Mouse (Mus musculus) neural tube, embryonic 10.5 days (tissue): ENCODE results near the gene Cgnl1.
A peak's percentile ranks its signal among the peaks of the same experiment; 100 is the strongest.

Experiments
- DNase-seq: peaks from one replicate; pipeline ENCODE4 v3.0.0-alpha.2; 2017; ENCODE audit warnings: low spot score; ENCODE audit errors: extremely low spot score

Cgnl1 gene

GRCm38 (mm10) chr9:71674476-71674875 lies 96.9 kb downstream of the Cgnl1 start:
- DNase-seq = no peak

GRCm38 (mm10) chr9:71672495-71672894 lies 98.9 kb downstream of the Cgnl1 start:
- no peak for DNase-seq

GRCm38 (mm10) chr9:71670677-71671076 lies 100.7 kb downstream of the Cgnl1 start:
- no peak for DNase-seq

GRCm38 (mm10) chr9:71667616-71668015 lies 103.8 kb downstream of the Cgnl1 start:
- no peak for DNase-seq

- DNase-seq = no peak
These were observed 105.0 kb downstream of the Cgnl1 start for GRCm38 (mm10) chr9:71666432-71666831.

- DNase-seq = no peak
These were observed 105.9 kb downstream of the Cgnl1 start for GRCm38 (mm10) chr9:71665493-71665892.

GRCm38 (mm10) chr9:71664855-71665254 lies 106.5 kb downstream of the Cgnl1 start:
- no peak for DNase-seq

GRCm38 (mm10) chr9:71663421-71664217 lies 107.8 kb downstream of the Cgnl1 start:
- DNase-seq = no peak

- peak; percentile 43 for DNase-seq
These were observed 110.9 kb downstream of the Cgnl1 start for GRCm38 (mm10) chr9:71660540-71660939.

- DNase-seq = no peak
These were observed 111.7 kb downstream of the Cgnl1 start for GRCm38 (mm10) chr9:71659681-71660080.

GRCm38 (mm10) chr9:71657199-71657598 lies 114.2 kb downstream of the Cgnl1 start:
- DNase-seq = no peak

GRCm38 (mm10) chr9:71654861-71655260 lies 116.5 kb downstream of the Cgnl1 start:
- no peak for DNase-seq

- peak; percentile 74 for DNase-seq
These were observed 125.3 kb downstream of the Cgnl1 start for GRCm38 (mm10) chr9:71646115-71646514.

GRCm38 (mm10) chr9:71643611-71644010 lies 127.8 kb downstream of the Cgnl1 start:
- no peak for DNase-seq

- DNase-seq = no peak
These were observed 129.1 kb downstream of the Cgnl1 start for GRCm38 (mm10) chr9:71642270-71642669.

- DNase-seq = no peak
These were observed 131.0 kb downstream of the Cgnl1 start for GRCm38 (mm10) chr9:71640361-71640927.

- DNase-seq = no peak
These were observed 133.2 kb downstream of the Cgnl1 start for GRCm38 (mm10) chr9:71638198-71638597.

- no peak for DNase-seq
These were observed 134.5 kb downstream of the Cgnl1 start for GRCm38 (mm10) chr9:71636854-71637253.

- DNase-seq = no peak
These were observed 135.8 kb downstream of the Cgnl1 start for GRCm38 (mm10) chr9:71635627-71636026.

GRCm38 (mm10) chr9:71634916-71635315 lies 136.5 kb downstream of the Cgnl1 start:
- DNase-seq = no peak

- DNase-seq = no peak
These were observed 142.5 kb downstream of the Cgnl1 start for GRCm38 (mm10) chr9:71628921-71629320.

GRCm38 (mm10) chr9:71628286-71628685 lies 143.1 kb downstream of the Cgnl1 start:
- DNase-seq = no peak

GRCm38 (mm10) chr9:71625961-71626360 lies 145.4 kb downstream of the Cgnl1 start:
- no peak for DNase-seq
